Mouse (Mus musculus): ENCODE measurements around the gene Plpp7.

DNA sequence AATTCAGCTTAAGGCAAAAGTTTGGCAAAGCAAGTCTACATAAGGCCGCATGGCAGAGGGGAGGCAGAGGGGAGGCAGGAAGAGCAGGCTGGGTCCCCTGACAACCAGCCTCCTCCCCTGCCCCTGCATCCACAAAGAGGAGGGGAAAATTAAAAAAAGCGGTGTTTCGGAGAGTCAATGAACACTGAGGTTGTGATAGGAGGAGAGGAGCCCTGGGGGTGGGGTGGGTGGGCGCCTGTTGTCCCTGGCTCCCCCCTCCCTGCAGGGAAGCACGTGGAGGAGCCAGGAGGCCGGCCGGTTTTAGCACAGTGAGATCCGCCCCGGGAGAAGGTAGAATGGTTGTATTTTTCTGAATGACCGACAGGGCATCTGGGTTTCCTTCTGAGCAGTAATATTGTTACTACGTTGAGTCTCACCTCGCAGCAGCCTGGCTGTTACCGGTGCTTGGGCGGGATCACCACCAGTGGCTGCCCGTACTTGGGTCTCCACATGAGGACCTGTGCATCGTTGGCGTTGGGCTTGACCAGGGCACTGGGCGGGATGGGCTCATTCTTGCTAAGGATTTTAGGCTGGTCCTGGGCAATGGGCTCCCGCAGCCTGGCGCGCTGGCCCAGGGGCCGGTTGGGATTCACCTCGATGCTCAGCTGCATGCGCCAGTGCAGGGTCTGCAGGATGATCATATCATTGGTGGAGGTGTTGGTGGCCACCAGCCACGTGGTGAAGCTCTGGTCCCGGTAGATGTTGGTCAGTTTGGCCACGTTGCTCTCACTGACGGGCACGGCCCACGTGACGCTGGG lies 26.3 kb upstream of the Plpp7 start:
- no peak for TF ChIP-seq POLR2A (IDR thresholded peaks at IDR 0.05; ENCODE audit: borderline replicate concordance, control insufficient read depth, low read depth, low read length)
- no peak for TF ChIP-seq CTCF (IDR thresholded peaks at IDR 0.05; ENCODE audit: control insufficient read depth, insufficient read depth, low read length)

All from bone marrow, adult 2 months (tissue).